Mouse (Mus musculus) lung, adult 2 months (tissue): ENCODE data around the gene Stk40. TPM values are rescaled to one million over a fixed set of nuclear protein-coding genes. Genes with fewer than 3 reads are reported as not detected.

Experiments used
- DNase-seq: peaks from one replicate; pipeline ENCODE4 v3.0.0; 2022
- H3K4me1 ChIP-seq: fragments of 200-500 bp; 2 replicates; pipeline ENCODE4 v1.6.1; 2011; ENCODE audit warnings: low read length; ENCODE audit not compliant: control insufficient read depth, insufficient read depth
- H3K4me3 ChIP-seq: fragments of 200-500 bp; replicated peaks from 2 replicates; pipeline ENCODE3; 2011; ENCODE audit warnings: low read depth, mild to moderate bottlenecking, control low read depth, low read length; ENCODE audit errors: extremely low read depth
- CTCF ChIP-seq: fragments of 200-500 bp; IDR thresholded peaks from 2 replicates; pipeline ENCODE4 v1.5.1; 2011; ENCODE audit warnings: mild to moderate bottlenecking, low read length, control low read depth; ENCODE audit not compliant: insufficient read depth
- POLR2A ChIP-seq: fragments of 200-500 bp; IDR thresholded peaks from 2 replicates; pipeline ENCODE4 v1.6.1; 2011; ENCODE audit warnings: low read depth, mild to moderate bottlenecking, control low read depth, low read length, borderline replicate concordance; ENCODE audit errors: extremely low read depth
- WGBS: fragments of 180-500 bp; shearing (Covaris S2); methylation state at CpG from one replicate; pipeline ENCODE4 v1.1.7; 2018; 5-methylcytosine and 5-hydroxymethylcytosine counted together
- polyA plus RNA-seq: library from polyadenylated mRNA; depleted of rRNA; stranded (reverse); fragments of >200 nt; gene quantifications from 2 replicates; pipeline ENCODE4 v1.2.3, GENCODE M21; 2012; rRNA removed

The Stk40 gene
- polyA plus RNA-seq, result 38.0 and 41.1 TPM in 2 replicates

DNA sequence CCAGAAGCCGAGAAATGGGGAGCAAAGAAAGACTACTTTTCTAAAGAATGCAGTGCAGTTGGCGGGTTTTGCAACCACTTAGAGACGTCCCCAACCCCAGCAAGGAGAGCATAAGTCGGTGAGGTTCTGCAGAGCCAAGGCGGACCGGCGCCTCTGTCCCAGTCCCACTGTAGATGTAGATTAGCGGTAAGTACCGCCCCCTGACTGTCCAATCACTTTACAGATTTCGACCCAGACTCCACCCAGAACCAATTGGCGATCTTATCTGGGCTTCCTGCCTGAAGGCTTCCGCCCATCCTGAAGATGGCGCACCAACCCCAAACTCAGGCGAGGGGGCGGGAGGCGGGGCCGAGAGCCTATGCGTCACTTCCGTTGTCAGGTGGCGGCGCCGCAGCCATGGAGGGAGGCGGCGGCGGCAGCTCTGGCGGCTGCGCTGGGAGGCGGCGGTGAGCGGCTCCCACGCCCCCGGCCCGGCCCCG lies at the start of gene Stk40:
Gene Stk40 (plus strand): TSS at position 368 of the 479 bp plus-strand sequence.
- DNase-seq, result peak; percentile 93
- WGBS, result 1% methylated on average over 33 of the region's 34 CpGs
- Histone ChIP-seq H3K4me1 (peaks cover 10% of the 10 kb centered on the region), H3K4me3 (peak within 1 kb of the TSS; percentile 68)
- TF ChIP-seq POLR2A (peak; percentile 94), CTCF (peak; percentile 44; the same call in 1 of the 2 replicates)

DNA sequence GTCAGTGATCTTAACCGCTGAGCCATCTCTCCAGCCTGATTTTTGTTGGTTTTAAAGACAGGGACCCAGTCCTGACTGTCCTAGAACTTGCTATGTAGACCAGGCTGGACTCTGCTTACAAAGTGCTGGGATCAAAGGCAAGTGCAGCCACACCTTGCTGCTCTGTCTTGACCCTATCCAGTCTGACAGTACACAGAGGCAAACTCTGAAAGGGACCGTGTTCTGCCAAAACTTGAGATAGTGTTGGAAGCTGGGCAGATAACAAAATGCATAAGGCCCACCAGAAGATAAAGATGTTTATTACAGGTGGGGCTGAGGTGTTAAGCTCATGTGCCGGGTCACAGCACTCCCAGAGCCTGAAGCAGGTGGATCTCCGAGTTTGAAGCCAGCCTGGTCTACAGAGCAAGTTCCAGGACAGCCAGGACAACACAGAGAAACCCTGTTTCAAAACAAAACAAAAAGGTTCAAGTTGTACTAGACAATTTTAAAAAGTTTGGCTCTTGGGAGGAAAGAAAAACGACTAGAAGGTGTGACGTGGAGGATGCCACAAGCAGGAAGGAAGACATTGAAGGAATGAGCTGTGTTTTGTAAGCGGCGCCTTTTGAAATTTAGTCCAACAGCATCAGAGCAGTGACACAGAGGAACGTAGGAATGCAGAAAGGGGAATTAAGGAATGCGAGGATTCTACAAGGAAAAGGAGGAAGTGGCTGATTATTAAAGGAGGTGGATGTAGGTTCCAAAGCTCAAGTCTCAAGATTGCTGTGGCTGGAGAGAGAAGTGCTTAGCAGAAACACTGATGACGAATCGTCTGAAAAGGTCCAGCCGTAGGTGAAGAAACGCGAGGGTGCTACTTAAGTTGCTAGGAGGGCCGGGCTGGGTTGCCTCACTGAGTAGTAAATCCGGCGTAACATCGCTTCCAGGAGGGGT lies 46.3 kb upstream of the Stk40 start:
- WGBS, result 9% methylated on average over 19 of the region's 19 CpGs
- Histone ChIP-seq H3K4me1 (0 out of 2 replicates have a peak, but pooled peaks cover 4% of the 10 kb centered on the region), H3K4me3 (peak overlapping the region; percentile 74)
- TF ChIP-seq CTCF, result no peak
- TF ChIP-seq POLR2A, result no peak
- no peak for DNase-seq

GRCm38 (mm10) chr4:126058134-126058996 lies 45.4 kb upstream of the Stk40 start, which contains the start of gene Oscp1:
Gene Oscp1, plus strand, starts transcription at chr4:126058565.
- DNase-seq, result peak; percentile 85

GRCm38 (mm10) chr4:126058997-126059362 lies 44.8 kb upstream of the Stk40 start:
- Histone ChIP-seq H3K4me1 (0 out of 2 replicates have a peak, but pooled peaks cover 4% of the 10 kb centered on the region), H3K4me3 (peak overlapping the region; percentile 74)
- TF ChIP-seq CTCF (no peak), POLR2A (no peak)
- no peak for DNase-seq
- WGBS, result 44% methylated on average over 9 of the region's 9 CpGs

More at GRCm38 (mm10) chr4:126058134-126058996, 45.4 kb upstream of the Stk40 start, which contains the start of gene Oscp1:
- WGBS, result 1% methylated on average over 57 of the region's 57 CpGs
- Histone ChIP-seq H3K4me3 (peak within 1 kb of the TSS; percentile 74), H3K4me1 (0 out of 2 replicates have a peak, but pooled peaks cover 4% of the 10 kb centered on the region)
- TF ChIP-seq CTCF, result no peak
- TF ChIP-seq POLR2A, result 0 out of 2 replicates have a peak, but pooled peaks have one; percentile 22

- DNase-seq, result no peak
- TF ChIP-seq POLR2A, result no peak
- TF ChIP-seq CTCF, result no peak
- 50% methylated on average over 1 of the region's 1 CpGs for WGBS
- 0 out of 2 replicates have a peak, but pooled peaks cover 2% of the 10 kb centered on the region for H3K4me1 ChIP-seq
- H3K4me3 ChIP-seq, result no peak overlapping the region
Observed at GRCm38 (mm10) chr4:126062856-126063255, 40.9 kb upstream of the Stk40 start.

- TF ChIP-seq POLR2A, result no peak
- TF ChIP-seq CTCF, result no peak
- no peak overlapping the region for H3K4me3 ChIP-seq
- H3K4me1 ChIP-seq, result no peaks in the 10 kb centered on the region
- no peak for DNase-seq
- 82% methylated on average over 7 of the region's 7 CpGs for WGBS
Observed at GRCm38 (mm10) chr4:126065241-126065640, 38.5 kb upstream of the Stk40 start.

DNA sequence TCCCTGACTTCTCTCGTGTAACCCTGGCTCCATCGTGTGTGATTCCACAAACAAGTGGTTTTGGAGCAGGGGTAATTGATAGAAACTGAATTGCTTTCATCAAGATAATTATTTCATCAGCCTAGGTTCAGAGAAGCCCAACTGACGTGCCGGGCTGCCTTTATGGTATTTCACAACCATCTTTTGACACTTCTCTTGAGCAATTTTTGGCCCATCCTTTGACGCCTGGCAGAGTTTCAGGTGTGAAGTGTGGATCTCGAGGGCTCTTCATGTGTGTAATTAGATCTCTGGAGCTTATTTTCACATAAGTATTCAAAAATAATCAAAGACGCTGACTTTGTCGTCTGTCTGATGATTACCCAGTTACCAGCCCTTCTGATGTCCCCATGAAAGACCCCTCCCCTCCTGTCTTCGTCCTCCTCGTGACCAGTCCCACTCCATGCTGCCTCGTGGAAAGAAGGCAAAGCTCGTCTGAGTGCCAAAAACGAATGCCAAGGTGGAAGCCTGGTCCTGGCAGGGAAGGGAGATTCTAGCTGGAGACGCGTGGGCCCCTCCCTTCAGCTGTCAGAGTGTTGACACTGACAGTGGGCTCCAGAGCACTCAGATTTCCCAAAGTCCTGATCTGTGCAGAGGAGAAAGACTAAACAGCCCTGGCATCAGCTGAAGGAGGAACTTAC lies 36.2 kb upstream of the Stk40 start:
- TF ChIP-seq CTCF (no peak), POLR2A (no peak)
- Histone ChIP-seq H3K4me1 (no peaks in the 10 kb centered on the region), H3K4me3 (no peak overlapping the region)
- WGBS, result 40% methylated on average over 15 of the region's 15 CpGs
- DNase-seq, result peak; percentile 69

GRCm38 (mm10) chr4:126068842-126069241 lies 34.9 kb upstream of the Stk40 start:
- no peak for DNase-seq
- Histone ChIP-seq H3K4me1 (no peaks in the 10 kb centered on the region), H3K4me3 (no peak overlapping the region)
- WGBS, result 81% methylated on average over 6 of the region's 6 CpGs
- TF ChIP-seq CTCF, result no peak
- TF ChIP-seq POLR2A, result no peak
